Mouse (Mus musculus): ENCODE data around the gene Gm17359. TPM values are rescaled to one million over a fixed set of nuclear protein-coding genes. Genes with fewer than 3 reads are reported as not detected.

The Gm17359 gene
- total RNA-seq, 2 experiments from 2014 or later, result not detected

DNA sequence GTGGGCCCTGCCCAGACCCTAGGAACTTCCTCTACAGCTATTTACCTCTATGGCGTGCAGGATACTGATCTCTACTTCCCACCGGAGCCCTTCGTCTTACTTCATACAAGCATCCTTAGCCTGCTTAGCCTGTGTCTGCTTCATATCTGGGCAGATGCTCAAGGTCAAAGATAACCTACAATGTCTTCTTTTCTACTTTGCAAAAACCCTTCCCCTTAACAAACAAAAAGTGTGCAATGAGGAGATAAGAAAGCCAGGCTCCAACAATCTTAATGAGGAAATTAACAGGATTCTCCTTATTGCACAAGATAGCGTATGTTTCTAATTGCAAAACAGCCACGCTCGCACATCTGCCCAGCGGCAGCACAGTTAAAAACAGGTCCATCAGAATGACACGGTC, 141.9 kb downstream of the Gm17359 start:
- DNase-seq, result no peak

GRCm38 (mm10) chr3:79478880-79479279, 142.4 kb downstream of the Gm17359 start:
- DNase-seq, result no peak

- DNase-seq, result no peak
Observed at GRCm38 (mm10) chr3:79484286-79485063, 148.0 kb downstream of the Gm17359 start.

DNA sequence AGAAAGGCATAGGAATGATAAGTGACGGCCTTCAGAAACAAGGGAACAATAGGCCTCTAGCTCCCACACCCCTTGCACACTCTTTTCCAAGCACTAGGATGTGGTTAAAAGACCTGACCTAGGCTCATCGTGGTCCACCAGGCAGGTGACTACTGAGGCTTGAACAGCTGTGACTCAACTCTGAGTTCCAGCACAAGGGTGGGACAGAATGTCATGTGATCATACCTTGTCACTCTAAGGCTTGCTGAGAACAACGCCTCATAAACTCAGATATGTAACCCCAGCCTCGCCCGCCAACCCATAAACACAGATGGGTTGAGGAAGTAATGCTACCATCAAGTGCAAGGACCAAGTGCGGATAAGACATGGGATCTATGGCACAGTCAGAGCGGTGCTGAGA, 151.6 kb downstream of the Gm17359 start:
- no peak for DNase-seq

DNA sequence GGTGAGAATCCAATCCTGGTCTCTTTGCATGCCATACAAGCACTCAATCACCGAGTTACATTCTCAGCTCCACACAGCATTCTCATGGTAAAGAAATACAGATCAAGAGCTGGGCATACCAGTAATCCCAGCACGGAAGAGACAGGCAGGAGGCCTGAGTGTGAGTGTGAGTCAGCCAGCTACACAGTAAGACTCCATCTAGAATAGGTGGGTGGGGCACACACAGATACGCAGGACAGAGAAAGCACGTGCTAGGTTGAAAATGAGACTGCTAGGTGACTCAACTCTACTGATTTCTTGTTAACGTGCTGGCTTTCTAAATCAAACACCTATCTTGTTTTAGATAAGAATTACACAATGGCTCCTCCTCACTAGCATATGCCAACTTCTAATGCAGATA, 153.6 kb downstream of the Gm17359 start:
- no peak for DNase-seq

DNA sequence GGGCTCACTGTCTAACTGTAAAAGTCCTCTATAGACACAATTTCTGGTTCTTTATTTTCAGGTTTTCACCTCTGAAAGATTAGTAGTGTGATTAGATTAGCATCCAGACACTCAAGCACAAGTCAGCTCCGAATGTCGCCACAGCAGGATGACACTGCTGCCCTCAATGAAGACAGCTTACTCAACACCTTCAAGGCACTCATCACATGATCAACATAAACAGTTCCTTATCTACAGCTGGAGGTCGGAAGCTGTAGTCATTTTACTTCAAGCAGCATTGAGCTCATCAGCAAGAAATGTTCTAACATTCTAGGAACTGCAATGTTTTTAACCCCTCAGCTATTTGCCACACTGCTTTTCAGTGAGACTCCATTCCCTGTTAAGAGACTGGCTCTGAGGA, 155.2 kb downstream of the Gm17359 start:
- DNase-seq, result no peak

DNA sequence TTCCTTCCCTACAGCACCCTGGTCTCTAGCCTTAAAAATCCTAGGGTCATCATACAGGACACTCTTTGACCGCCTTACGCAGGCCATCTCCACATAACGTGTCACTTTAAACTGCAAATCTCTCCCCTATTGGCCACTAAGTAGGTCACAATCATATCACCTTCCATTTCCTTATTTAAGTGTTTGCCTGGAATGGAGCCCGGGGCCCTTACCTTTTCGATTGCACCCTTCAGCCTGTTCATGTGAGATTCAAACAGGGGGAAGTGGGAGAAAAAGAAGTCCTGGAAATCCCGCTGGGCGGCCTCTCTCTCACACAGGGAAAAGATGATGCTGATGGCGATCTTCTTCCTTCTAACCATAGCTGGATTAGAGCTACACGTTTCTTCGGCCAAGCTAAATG, 156.6 kb downstream of the Gm17359 start:
- no peak for DNase-seq

- no peak for DNase-seq
Observed at GRCm38 (mm10) chr3:79494028-79494427, 157.6 kb downstream of the Gm17359 start.

DNA sequence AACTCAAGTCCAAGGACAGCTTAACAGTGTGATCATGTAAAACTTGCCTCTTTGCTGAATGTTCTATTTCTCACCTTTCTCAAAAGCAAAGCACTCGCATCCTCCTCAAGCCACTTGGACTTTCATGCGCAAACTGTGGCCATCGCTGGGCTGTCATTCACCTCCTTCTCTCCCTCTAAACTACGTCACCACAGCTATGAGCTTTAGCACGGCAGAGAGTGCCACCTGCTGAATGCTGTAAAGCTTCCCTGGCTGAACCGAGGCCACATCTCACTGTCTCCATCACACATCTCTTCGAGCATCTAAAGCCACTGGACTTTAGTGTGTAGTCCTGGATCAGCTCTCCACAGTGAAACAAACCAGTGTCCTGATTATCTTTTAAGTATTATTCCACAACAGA, 158.7 kb downstream of the Gm17359 start:
- DNase-seq, result no peak

GRCm38 (mm10) chr3:79496668-79497067, 160.2 kb downstream of the Gm17359 start:
- DNase-seq, result no peak

DNA sequence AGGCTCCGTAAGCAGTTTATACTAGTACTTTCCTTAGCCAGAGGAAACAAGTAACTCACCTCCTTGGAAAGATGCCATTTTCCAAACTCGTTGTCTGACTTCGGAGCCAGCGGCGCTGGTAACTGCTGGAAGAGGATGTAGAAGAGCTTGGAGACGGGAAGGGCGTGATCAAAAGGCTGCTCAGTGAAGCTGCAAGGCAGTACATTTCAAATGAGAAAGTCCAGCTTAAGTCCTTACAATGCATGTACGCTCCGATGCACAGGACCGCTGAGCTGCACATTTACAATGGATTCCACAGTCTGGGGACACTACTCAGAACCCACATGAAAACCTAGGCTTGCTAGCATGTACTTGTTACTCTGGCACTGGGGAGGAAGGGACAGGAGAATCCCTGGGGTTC, 163.8 kb downstream of the Gm17359 start:
- DNase-seq, result no peak

DNA sequence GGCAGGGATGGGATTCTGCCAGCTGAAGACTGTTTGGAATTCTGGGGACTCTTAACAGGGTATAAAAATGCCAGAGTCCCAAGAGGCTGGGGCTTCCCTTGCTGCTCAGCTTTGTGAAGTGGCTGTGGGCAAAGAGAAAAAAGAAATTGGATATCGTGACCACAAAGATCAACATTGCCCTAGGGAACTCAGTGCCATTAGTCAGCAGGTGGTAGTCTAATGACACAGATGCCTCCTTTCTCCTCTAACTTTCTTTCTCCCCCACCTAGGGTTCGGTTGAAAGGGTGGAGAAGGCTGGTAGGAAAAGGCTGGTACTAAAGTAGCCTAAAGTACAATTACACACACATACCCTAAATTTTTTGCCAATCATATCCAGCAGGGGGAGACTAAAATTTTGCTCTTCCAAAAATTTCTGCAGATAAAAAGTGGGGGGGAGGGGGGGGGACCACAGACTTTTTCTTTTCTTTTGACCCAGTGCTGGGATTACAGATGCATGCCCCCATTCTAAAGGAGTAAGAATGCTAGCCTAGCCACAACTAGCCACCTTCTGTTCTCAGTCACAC, 164.8 kb downstream of the Gm17359 start:
- no peak for DNase-seq

Other genes starting within 250 kb of the Gm17359 start
- gene Rapgef2, start 50.1 kb upstream of the Gm17359 start, total RNA-seq (2021), result 10 to 100 TPM; 25.2 to 30.4 TPM
- 10 to 100 TPM; 12.3 to 14.1 TPM for gene Fnip2, start 231.1 kb downstream of the Gm17359 start, total RNA-seq (2021)